Mouse (Mus musculus) megakaryocyte, embryonic 14.5 days (primary cell): ENCODE data around the gene Astn1. TPM values are rescaled to one million over a fixed set of nuclear protein-coding genes. Genes with fewer than 3 reads are reported as not detected.
A peak's percentile ranks its signal among the peaks of the same experiment; 100 is the strongest.

Source experiments
- H3K27me3 ChIP-seq: replicated peaks from 2 replicates; pipeline ENCODE3; 2012; ENCODE audit warnings: inconsistent platforms
- H3K36me3 ChIP-seq: replicated peaks from 2 replicates; pipeline ENCODE3; 2012; ENCODE audit warnings: low read length, inconsistent platforms, mixed read lengths
- H3K4me1 ChIP-seq: 2 replicates; pipeline ENCODE4 v1.6.1; 2012; ENCODE audit warnings: inconsistent platforms
- H3K4me3 ChIP-seq: replicated peaks from 2 replicates; pipeline ENCODE3; 2012; ENCODE audit warnings: moderate library complexity, mild to moderate bottlenecking, inconsistent platforms
- H3K9me3 ChIP-seq: 2 replicates; pipeline ENCODE4 v1.6.1; 2012; ENCODE audit warnings: inconsistent platforms
- FLI1 ChIP-seq: IDR thresholded peaks from 2 replicates; pipeline ENCODE4 v1.6.1; 2012; ENCODE audit warnings: low read length, inconsistent platforms, mixed read lengths
- GATA1 ChIP-seq: IDR thresholded peaks from 3 replicates; pipeline ENCODE4 v1.6.1; 2012; ENCODE audit warnings: mixed read lengths, low read length, inconsistent platforms, borderline replicate concordance
- polyA plus RNA-seq: library from polyadenylated mRNA; stranded (reverse); fragments of >175 nt; gene quantifications from 2 replicates; pipeline ENCODE4 v1.2.3, GENCODE M21; 2012; ENCODE audit warnings: low replicate concordance; ENCODE audit not compliant: insufficient read depth

Gene Astn1
- polyA plus RNA-seq = not detected in 2 replicates

- Histone ChIP-seq H3K9me3 (no peaks in the 10 kb centered on the region), H3K4me3 (no peak within 1 kb of the TSS), H3K27me3 (peaks cover 19% of the 10 kb centered on the region), H3K36me3 (no peaks in the 10 kb centered on the region), H3K4me1 (peaks cover 4% of the 10 kb centered on the region; the same call in 1 of the 2 replicates)
- TF ChIP-seq FLI1 = no peak
- no peak for TF ChIP-seq GATA1
Measured at GRCm38 (mm10) chr1:158361964-158362291, at the start of gene Astn1. Gene Astn1 (plus strand): TSS chr1:158362273.

DNA sequence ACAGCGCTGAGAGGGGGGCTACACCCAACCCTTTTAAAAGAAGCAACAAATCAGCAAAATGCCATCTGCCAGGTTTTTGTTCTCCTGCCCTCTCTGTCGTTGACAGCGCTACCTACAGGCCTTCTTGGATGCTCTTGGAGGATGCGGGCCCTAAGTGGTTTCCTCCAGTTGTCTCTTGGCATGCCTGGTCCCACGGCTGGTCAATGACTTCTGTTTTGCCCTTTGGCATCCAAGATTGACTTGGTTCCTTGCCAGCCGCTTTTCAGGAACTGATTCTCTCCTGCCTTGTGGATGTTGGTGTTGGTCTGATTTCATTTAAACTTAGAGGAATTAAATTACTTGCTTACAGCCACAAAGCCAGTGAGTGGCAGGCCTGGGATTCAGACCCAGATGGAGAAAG is 38.7 kb upstream of the Astn1 start:
- H3K27me3 ChIP-seq = no peaks in the 10 kb centered on the region

DNA sequence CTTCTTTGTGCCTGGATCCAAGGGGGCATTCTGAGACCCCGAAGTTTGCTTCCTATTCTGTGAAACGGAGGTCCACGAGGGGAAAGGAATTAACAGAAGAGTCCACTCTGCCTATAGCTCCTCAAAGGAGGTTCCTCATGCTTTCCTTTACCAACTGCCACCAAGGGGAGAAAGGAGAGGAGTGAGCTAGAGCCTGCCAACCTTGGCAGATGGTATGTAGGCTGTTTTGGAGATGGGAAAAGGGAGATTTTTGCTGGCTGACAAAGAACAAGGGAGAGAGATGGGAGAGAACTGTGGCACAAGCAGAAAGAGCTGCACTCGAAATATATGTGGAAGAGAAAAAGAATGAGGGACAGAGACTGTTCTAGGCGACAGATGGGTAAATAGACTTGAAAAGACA is 33.9 kb upstream of the Astn1 start:
- H3K36me3 ChIP-seq = no peaks in the 10 kb centered on the region
- no peaks in the 10 kb centered on the region for H3K27me3 ChIP-seq
- TF ChIP-seq GATA1 (no peak), FLI1 (no peak)
- no peak overlapping the region for H3K4me3 ChIP-seq
- peaks cover 11% of the 10 kb centered on the region; the same call in 1 of the 2 replicates for H3K9me3 ChIP-seq
- no peaks in the 10 kb centered on the region for H3K4me1 ChIP-seq

More for the DNA sequence above, 38.7 kb upstream of the Astn1 start:
- H3K9me3 ChIP-seq = peaks cover 11% of the 10 kb centered on the region; the same call in 1 of the 2 replicates
- no peak overlapping the region for H3K4me3 ChIP-seq
- no peaks in the 10 kb centered on the region for H3K4me1 ChIP-seq
- no peaks in the 10 kb centered on the region for H3K36me3 ChIP-seq
- TF ChIP-seq FLI1 (no peak), GATA1 (no peak)

DNA sequence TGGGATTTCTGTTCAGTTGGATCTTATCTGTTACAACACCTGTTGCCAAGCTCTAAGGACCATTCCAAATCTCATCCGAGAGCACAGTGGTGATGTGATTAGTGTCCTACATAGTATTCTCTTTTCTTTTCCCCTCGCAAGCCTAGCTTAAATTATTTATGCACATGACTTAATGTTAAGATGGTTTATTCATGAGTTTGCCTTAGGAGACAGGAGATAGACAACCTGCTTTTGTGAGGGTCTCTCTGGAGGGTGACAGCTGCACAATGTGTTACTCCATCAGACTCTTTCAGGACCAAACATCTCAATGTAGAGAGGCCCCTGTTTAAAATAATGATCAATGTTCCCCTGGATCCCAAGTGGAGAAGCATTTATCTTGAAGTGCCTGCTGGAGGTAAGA is 33.2 kb upstream of the Astn1 start:
- H3K4me1 ChIP-seq = no peaks in the 10 kb centered on the region
- TF ChIP-seq GATA1 (no peak), FLI1 (no peak)
- no peak overlapping the region for H3K4me3 ChIP-seq
- H3K27me3 ChIP-seq = no peaks in the 10 kb centered on the region
- peaks cover 6% of the 10 kb centered on the region; the same call in 1 of the 2 replicates for H3K9me3 ChIP-seq
- no peaks in the 10 kb centered on the region for H3K36me3 ChIP-seq

DNA sequence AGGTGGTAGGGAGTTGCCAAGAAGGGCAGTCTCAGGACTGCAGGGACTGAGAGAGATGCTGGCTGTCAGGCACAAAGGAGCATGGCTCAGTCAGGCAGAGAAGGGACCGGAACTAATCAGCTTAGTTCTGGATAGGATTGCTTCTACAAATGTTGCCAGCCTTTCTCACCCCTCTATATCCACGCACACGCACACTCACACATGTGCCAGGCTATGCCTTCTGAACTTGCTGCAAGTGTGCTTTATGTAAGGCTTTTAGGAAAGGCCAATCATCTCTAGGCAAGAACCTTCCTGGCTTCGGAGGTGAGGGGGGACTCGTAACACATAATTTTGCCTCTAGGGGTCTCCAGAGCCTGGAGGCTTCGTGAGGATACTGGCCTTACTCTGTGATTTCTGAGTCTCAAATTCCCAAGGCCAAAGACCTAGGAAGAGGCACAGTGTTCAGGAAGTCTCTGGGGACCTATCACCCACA is 18.8 kb upstream of the Astn1 start:
- H3K36me3 ChIP-seq = no peaks in the 10 kb centered on the region
- H3K9me3 ChIP-seq = 0 out of 2 replicates have a peak, but pooled peaks cover 9% of the 10 kb centered on the region
- H3K27me3 ChIP-seq = no peaks in the 10 kb centered on the region
- H3K4me1 ChIP-seq = no peaks in the 10 kb centered on the region
- TF ChIP-seq FLI1 (no peak), GATA1 (no peak)
- H3K4me3 ChIP-seq = no peak overlapping the region

DNA sequence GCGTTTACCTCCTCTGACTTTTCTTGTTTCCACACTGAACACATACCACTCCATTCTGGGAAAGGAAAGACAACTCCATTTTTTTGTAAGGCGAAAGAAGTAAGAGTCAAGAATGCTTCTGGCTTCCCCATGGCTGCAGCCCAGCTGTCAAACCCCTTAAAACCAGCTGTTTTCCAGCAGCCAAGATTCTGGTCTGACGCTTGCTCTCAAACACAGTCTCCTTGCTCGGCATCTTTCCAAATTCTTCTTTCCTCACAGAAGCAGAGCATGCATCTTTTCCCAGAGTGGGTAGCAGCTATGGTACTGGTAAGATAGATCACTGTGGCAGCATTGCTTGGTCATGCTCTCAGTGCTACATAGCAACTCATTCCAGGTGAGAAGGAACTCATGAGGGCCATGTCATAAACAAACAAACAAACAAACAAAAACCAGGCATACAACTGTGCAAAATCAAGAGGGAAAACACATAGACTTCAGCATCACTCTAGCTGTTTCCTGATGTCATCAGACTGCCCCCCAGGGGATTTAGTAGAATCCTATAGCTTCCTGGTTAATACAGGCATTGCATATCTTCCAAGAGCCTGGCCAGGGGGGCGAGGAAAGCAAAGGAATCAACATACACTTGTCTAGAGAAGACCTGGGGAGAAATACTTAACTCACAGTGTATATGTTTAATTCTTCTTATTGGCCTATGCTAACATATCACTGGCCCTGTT is 8.3 kb upstream of the Astn1 start:
- Histone ChIP-seq H3K27me3 (peaks cover 38% of the 10 kb centered on the region), H3K36me3 (no peaks in the 10 kb centered on the region), H3K4me1 (peaks cover 10% of the 10 kb centered on the region), H3K9me3 (peaks cover 3% of the 10 kb centered on the region; the same call in 1 of the 2 replicates), H3K4me3 (no peak overlapping the region)
- TF ChIP-seq GATA1 = no peak
- no peak for TF ChIP-seq FLI1

- no peak for TF ChIP-seq GATA1
- TF ChIP-seq FLI1 = no peak
- Histone ChIP-seq H3K9me3 (peaks cover 3% of the 10 kb centered on the region; the same call in 1 of the 2 replicates), H3K4me1 (peaks cover 10% of the 10 kb centered on the region), H3K4me3 (peak overlapping the region; percentile 87), H3K27me3 (peaks cover 38% of the 10 kb centered on the region), H3K36me3 (no peaks in the 10 kb centered on the region)
Measured at GRCm38 (mm10) chr1:158355177-158356050, 6.7 kb upstream of the Astn1 start.

GRCm38 (mm10) chr1:158356051-158356461 is 6.0 kb upstream of the Astn1 start, which contains the start of gene Brinp2:
Gene Brinp2 (minus strand): TSS chr1:158356326.
- TF ChIP-seq GATA1 = no peak
- TF ChIP-seq FLI1 = no peak
- H3K36me3 ChIP-seq = no peaks in the 10 kb centered on the region
- H3K4me3 ChIP-seq = peak within 1 kb of the TSS; percentile 87
- H3K4me1 ChIP-seq = peaks cover 10% of the 10 kb centered on the region
- peaks cover 38% of the 10 kb centered on the region for H3K27me3 ChIP-seq
- H3K9me3 ChIP-seq = peaks cover 3% of the 10 kb centered on the region; the same call in 1 of the 2 replicates

GRCm38 (mm10) chr1:158362292-158363101 is 424 bp downstream of the Astn1 start:
- Histone ChIP-seq H3K4me1 (peaks cover 4% of the 10 kb centered on the region; the same call in 1 of the 2 replicates), H3K9me3 (no peaks in the 10 kb centered on the region), H3K27me3 (peaks cover 14% of the 10 kb centered on the region), H3K4me3 (no peak overlapping the region), H3K36me3 (no peaks in the 10 kb centered on the region)
- TF ChIP-seq GATA1 = no peak
- TF ChIP-seq FLI1 = no peak
